Mouse (Mus musculus) spleen, adult 12 weeks (tissue): ENCODE results near the gene Dctd.
"Not testable (repeated sequence)": the region's sequence is repeated elsewhere in the genome, so short reads cannot be mapped to it uniquely, and the experiment has no call there.

Experiments
- DNase-seq: peaks from one replicate; pipeline ENCODE4 v3.0.0; 2022; ENCODE audit warnings: low spot score

Dctd gene

DNA sequence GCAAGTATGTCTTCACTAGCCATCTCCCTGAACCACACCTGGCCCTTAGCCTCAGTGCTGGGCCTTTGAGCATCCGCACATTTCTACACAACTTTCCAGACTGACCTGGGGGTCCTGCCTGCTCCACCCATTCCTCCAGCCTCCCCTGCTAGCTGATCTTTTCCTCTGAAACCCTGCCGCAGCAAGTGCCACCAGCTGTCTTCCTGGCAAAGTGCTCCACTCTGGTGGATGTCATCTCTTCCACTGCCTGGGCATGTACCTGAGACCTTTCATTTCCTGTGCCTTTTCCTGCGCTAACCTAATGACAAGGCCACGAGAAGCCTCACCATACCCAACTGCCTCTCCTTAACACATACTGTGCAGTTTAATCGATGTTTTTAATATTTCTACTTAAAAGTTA is 46.9 kb downstream of the Dctd start:
- no peak for DNase-seq

DNA sequence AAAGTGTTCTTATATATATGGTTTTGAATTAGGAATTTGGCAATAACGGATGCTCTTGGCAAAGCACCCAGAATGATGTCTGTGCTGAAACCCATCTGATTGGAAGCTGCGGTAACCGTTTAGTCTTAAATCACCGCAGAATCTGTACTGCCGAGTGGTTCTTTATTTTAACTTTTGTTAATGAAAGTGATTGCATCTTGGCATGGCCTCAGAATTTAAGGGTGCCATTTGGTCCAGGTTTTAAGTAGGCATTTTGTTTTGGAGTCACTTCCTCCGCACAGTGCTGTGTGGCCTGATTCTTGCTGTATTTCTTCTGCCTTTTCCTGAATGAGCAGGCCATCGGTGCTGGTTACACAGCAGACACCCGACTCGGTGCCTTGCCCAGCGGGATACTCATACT is 47.6 kb downstream of the Dctd start:
- no peak for DNase-seq

DNA sequence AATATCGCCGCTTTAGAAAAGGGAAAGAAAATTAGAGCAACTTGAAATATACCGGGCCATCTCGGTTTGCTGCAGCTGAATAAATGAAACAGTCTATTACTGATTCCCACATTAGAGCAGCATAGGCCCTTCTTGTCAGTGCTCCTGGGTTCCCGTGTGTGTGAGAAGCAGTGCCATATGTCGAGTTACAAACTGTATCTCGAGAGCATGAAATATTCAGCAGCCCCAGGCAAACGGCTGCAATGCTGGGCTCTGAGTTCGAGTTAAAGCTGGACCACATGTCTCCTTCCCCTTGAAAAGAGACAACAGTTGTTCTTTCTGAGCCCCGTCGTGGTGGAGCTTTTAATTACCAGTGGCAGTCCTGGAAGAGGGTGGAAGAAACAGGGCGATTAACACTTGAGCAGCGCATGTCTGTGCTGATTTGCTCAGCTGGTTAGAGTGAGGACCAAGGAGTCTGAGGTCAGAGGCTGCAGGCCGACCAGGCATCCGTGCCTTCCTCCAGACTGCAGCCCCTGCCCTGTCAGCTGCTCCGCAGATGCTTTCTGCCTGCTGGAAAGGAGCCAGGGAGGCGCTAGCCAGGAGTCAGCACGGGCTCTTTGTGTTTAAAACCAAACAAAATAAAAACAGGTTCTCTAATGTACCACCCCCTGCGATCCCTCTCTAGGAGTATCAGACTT is 53.3 kb downstream of the Dctd start:
- no peak for DNase-seq

DNA sequence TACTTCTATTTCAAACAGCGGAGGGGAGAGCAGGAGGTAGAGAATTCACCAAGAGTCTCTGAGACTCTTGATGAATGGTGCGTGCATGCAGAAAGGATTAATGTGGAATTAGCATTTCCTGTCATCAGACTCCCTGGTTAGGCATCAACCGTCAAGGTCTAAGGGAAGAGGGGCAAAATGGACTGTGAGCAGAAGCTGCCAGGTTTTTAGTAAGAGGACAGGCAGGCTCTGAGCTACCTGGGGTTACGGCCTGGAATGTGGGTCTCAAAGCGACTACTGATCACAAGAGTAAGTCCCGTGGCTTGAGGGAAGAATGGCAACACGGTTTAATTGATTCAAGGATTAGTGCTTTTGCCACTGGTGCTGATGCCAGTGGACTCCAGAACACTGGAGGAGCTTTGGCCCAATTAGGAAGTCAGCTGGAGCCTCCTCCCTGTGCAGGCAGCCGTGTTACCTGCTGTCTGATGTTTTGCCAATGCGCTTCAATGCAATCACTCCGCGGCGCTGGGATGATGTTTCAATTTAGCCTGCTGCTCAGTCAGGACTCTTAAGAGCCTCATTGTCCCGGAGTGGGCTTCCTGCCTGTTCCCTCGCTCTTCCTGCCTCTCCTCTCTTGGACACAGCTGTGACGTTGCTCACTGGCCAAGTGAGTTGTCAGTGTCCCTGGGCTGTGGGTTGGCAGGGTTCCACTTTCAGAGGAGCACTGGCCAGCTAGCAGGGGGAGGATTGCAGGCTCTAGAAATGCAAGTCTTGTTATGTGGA is 54.6 kb downstream of the Dctd start:
- DNase-seq = no peak

DNA sequence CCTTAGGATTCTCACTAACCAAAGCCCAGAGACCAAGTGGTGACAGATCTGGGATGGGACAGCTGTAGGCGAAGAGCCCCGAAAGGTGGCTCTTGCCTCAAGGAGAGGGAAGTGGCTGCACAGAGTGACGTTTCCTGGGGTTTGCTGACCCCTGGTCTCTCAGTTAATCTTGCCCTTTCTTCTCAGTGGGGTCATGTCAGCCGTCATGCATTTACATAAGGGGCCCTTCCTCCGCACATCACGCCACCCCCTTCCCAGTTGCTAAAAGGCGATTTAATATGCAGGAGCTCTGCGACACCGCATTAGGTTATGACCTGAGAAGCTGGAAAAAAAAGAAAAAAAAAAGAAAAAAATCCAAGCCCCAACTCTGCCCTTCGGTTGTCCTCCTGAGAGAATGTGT is 58.8 kb downstream of the Dctd start:
- no peak for DNase-seq

DNA sequence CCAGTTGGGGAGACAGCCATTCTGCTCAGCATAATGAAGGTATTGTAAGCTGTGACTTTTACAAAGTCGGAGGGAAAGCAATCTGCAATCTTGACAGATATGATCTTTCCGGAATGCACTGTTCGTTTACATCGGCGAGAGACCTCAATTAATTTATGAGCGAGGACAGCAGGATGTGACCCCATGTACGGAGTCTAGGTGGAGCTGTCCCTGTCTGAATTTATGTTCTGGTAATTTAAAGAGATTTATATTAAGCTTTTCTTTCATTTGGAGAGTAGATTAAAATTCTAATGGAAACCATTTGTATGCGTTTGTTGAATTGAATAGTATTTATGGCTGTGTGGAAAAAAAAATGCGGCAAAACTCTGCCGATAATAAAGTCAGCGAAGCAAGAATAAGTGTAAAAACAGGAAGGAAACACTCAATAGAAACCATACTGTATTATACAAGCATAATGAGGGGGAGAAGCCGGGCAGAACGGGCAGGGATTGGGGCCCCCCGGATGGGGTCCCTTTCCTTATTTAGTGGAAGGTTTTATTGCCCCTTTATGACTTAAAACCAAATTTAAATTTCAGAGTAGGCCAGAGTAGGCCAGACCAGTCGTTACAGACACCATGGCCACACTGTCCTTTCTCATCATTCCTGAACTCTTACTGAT is 59.8 kb downstream of the Dctd start:
- no peak for DNase-seq

DNA sequence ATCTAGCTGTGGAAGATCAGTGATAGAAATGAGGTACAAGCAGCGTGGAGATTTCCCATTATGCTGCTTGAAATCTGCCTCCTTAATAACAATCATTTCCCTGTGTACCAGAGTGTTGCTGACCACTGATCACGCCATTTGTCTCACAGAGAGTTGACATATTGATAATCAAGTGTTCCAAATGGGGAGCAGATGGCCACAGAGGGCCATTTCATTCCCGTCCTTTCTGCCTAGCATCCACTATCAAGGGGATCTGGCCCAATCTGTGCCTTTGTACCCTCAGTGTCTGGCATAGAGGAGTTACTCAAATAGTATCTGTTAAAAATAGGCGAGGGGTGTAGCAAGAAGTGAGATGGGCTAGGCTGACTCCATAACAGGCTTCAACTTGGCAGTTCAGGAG is 78.5 kb downstream of the Dctd start:
- DNase-seq = no peak

DNA sequence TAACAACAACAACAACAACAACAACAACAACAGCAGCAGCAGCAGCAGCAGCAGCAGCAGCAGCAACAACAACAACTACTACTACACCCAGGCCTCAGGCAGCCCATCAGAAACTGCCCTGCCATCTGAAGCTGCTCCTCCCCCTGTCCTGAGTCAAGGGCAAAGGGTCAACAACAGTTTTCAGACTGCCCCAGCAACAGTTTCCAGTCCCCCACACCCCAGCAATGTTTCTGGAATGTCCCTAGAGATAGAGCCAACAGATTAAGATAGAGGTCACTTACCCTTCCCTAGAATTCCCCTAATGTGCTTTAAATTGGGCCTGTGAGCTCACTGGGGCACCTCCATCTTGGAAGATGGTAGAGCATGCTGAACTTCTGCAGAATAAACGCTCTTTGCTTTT is 79.0 kb downstream of the Dctd start:
- DNase-seq = no peak

DNA sequence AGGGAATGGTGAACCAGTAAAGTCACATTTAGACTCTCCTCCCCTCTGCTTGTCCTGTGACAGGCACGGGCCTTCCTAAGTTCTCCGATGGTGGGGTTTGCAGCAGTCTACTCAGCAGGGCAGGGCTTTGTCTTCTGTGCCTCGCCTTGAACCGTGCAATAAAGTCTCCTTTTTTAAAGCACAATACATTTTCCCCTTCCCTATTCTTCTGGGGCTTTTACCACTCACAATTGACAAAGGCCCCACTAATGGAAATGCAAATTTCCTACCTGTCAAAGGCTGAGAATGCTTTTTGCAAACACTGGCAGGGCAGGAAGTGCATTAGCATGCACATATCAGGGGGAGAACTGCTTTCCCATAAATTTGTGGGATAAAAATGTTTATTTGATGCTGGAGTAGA is 80.1 kb downstream of the Dctd start:
- no peak for DNase-seq

DNA sequence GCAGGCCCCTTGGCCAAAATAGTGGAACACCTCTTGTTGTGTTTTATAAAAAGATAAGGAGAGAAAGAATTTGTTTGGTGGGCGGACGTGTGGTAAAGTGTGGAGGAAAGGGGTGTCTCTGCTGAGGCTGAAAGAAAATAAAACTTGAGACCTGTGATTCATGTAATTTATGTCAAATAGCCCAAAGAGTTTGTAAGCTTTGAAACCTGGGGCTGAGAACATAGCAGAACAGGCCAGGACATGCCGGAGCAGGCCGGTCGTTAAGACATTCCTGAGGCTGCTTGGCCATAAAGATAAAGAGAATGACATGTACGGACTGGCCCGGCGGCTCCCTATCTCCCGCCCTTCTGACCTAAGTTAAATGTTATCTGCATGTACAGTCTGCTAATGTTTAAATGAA is 81.3 kb downstream of the Dctd start:
- DNase-seq = not testable (repeated sequence)

DNA sequence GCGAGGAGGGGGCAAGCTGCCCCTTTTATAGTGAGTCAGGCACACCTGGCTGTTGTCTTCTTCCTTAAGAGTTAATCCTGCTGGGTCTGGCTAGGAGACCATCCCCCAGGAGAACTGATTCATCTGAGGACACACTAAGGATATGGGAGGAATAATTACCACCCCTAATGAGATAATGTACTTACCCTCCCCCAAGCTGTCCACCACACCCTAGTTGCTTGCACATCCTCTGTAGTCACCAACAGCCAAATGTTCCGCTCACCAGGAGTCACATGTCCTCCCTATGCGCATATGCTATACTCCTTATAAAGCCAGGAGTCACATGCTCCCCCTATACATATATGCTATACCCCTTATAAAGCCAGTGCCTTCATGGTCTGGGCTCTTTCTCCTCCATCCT is 82.1 kb downstream of the Dctd start:
- no peak for DNase-seq

DNA sequence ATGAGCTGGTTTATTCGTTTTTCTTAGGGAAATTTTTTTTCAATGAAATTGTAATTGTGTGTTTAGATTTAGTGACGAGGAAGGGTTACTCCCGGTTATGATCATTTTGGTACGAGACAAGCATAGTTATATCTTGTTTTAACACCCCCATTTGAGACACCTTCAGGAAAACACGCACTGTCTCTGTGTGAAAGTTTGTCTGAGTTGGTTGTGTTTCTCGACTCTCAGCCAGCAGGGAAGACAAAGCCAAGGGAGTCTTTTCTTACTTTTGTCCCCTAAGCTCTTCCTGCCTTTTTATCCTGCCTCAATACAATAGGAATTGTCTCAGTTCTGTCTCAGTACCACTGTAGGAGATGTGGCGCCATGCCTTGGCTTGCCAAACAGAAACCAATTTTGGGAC is 84.9 kb downstream of the Dctd start:
- DNase-seq = no peak

DNA sequence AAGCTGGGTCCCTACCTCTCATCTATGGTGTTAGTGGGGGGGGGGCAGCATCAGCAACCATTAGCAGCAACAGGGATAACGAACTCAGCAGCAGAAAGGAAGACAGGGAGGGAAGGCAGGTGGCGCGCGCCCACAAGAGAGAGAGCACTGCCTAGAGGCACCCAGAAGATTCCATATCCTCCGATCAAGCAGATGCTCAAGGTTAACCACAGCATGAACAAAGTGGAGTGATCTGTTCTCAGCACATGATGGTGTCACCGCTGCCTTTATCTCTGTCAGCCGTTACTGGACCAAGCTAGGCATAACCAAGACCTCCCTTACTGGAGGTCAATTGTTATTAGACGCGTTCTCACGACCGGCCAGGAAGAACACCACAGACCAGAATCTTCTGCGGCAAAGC is 89.7 kb downstream of the Dctd start:
- no peak for DNase-seq

DNA sequence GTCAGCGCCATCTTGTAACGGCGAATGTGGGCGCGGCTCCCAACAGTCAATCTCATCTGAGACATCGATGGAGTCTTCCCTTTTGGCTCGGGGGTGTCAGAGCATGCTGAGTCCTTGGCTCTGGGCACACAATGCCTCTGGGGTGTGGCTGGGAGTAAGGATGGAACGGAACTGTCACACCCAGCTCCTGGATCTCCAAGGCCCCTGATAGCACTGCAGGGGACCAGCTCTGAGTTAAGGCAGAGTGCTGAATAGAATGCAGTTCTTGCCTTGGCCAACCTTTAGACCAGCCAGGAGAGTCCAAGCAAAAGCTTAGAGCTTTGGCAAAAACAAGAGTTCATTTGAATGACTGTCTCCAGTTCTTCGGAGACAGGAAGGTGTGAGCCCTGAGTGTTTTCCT is 97.1 kb downstream of the Dctd start:
- no peak for DNase-seq

DNA sequence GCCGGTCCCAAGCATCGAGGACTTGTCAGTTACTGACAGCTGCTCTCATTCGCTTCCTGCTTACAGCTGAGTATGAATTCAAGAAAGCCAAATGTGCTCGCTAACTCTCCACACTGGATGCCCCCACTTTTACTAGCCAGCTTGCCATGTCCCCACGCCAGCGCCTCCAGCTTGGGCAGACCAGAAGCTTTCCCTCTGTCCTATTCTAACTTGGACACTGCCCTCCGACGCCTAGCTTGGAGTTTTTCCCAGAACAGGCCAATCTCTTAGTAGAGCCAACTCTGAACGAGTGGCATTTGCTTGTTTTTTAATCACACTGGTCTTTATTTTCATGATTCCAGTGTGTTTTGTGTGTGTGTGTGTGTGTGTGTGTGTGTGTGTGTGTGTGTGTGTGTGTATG is 100.3 kb downstream of the Dctd start:
- no peak for DNase-seq

DNA sequence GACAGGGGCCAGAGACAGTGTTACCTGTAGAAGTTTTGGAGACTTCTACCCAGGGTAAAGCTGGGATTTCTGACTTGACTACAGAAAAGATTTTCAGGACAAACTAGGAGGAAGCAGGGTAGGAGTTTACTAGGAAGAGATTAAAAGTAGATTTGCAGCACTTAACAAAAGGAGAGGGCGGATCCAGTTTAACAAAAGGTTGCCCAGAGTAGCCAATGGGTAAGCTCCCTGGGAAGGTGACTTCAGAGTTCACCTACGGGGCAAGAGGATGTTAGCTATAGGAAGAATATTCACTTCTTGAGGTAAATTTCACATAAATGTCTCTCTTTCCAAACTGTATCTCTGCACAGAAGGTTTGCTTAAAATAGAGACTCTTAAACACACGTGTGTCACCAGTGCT is 103.7 kb downstream of the Dctd start:
- no peak for DNase-seq
